Mouse (Mus musculus): Measurements from ENCODE around the gene Tagap. TPM values are rescaled to one million over a fixed set of nuclear protein-coding genes. Genes with fewer than 3 reads are reported as not detected.
"Not testable (repeated sequence)": the region's sequence is repeated elsewhere in the genome, so short reads cannot be mapped to it uniquely, and the experiment has no call there.

Tagap gene
- polyA plus RNA-seq, 1 experiment: 1.4 TPM

DNA sequence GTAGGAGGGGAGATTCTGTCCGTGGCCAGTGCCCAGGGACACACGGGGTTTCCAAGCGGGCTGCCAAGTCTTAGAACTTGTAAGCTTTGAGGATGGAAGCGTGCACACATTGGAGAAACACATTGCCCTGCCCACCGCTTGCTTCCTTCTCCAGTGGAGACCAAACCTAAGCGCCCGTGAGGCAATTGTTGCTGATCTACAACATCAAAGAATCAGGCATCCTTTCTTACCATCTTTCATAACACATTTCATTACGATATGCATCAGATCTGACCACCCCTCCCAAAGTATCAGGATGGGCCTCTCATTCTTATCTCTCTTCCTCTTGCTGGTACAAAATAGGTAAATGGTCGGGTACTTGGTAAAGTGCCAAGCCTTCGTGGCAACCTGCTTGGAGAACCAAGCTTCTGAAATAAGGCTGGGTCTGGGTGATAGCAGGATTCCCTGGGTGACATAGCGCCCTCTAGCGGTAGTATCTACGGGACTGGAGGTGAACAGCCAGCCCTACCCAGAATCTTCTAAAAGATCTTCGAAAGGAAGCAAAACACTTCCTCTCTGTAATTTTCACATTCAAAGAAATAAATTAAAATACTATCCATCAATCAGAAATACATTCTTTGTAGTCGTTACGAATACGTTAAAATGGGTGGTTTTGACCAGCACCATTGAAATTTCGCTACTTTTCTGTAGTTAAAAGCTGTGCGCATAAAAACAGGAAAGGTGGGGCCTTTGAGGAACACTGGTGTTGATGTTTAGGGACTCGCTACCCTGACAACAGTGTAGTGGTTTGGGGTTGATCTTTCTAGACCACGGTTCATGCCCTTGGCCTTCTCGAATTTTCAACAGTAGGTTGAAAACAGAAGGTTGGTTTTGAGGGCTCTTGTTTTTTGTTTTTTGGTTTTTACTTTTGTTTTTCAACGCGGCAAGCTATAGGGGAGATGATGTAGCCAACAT lies 2.1 kb downstream of the Tagap start:
- WGBS: 58% methylated on average over 24 of the region's 24 CpGs

DNA sequence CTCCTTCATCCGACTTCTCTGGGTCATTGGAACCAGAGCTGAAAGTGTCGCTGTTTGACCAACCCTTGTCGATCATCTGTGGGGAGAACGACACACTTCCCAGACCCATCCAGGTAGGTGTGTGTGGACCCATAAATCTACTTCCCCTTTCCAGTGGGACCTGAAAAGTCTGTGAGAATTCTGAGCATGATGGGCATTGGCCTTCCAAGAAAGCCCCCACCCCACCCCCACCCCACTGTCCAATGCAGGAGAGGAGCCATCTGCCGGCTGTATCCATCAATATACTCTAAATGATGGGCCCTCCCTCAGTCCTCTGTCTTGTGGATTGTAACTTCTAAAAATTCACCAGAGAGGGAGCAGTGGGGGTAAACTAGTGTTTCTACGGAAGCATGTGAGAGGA lies 2.9 kb downstream of the Tagap start:
- H3K4me1 ChIP-seq (ENCODE audit: control insufficient read depth, insufficient read depth, insufficient read length, low read length): peaks cover 2% of the 10 kb centered on the region; the same call in 1 of the 2 replicates
- 81% methylated on average over 6 of the region's 6 CpGs for WGBS
- TF ChIP-seq CTCF (IDR thresholded peaks at IDR 0.05; ENCODE audit: extremely low read depth, insufficient read length, insufficient replicate concordance, low read depth, low read length) (no peak), POLR2A (IDR thresholded peaks at IDR 0.05; ENCODE audit: low read depth, low read length) (no peak)
- no peaks in the 10 kb centered on the region for H3K27me3 ChIP-seq (ENCODE audit: control insufficient read depth, insufficient read depth, low read length)
- peak overlapping the region; percentile 42; the same call in 1 of the 2 replicates for H3K27ac ChIP-seq (ENCODE audit: insufficient read depth, low read depth, low read length)
- H3K36me3 ChIP-seq (ENCODE audit: control insufficient read depth, insufficient read depth, low read length): no peaks in the 10 kb centered on the region; the same call in 1 of the 2 replicates
- no peak overlapping the region for H3K4me3 ChIP-seq (ENCODE audit: low read depth, low read length)

More for the DNA sequence above, 2.1 kb downstream of the Tagap start:
- TF ChIP-seq CTCF (IDR thresholded peaks at IDR 0.05; ENCODE audit: extremely low read depth, insufficient read length, insufficient replicate concordance, low read depth, low read length): peak; percentile 89; the same call in 1 of the 2 replicates
- no peak for TF ChIP-seq POLR2A (IDR thresholded peaks at IDR 0.05; ENCODE audit: low read depth, low read length)
- H3K4me3 ChIP-seq (ENCODE audit: low read depth, low read length): peak overlapping the region; percentile 36
- no peaks in the 10 kb centered on the region; the same call in 1 of the 2 replicates for H3K36me3 ChIP-seq (ENCODE audit: control insufficient read depth, insufficient read depth, low read length)
- 0 out of 2 replicates have a peak overlapping the region, but pooled peaks have one; percentile 42 for H3K27ac ChIP-seq (ENCODE audit: insufficient read depth, low read depth, low read length)
- peaks cover 2% of the 10 kb centered on the region; the same call in 1 of the 2 replicates for H3K4me1 ChIP-seq (ENCODE audit: control insufficient read depth, insufficient read depth, insufficient read length, low read length)
- H3K27me3 ChIP-seq (ENCODE audit: control insufficient read depth, insufficient read depth, low read length): no peaks in the 10 kb centered on the region

DNA sequence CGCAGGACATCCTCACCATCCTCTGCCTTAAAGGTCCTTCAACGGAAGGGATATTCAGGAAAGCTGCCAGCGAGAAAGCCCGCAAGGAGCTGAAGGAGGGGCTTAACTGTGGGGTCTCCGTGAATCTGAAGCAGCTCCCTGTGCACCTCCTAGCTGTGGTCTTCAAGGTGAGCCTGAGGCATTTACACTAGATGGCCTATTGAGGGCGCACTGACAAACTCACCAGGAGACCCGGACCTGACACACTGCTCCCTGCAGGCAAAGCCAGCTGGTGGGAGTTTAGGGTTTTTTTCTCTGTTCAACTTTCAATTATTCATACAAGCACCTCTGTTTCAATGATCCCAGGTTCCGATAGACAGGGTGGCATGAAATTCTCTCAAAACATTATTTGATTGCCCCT lies 3.5 kb downstream of the Tagap start:
- TF ChIP-seq CTCF (IDR thresholded peaks at IDR 0.05; ENCODE audit: extremely low read depth, insufficient read length, insufficient replicate concordance, low read depth, low read length): no peak; the same call in 1 of the 2 replicates
- TF ChIP-seq POLR2A (IDR thresholded peaks at IDR 0.05; ENCODE audit: low read depth, low read length): no peak
- Histone ChIP-seq H3K4me1 (ENCODE audit: control insufficient read depth, insufficient read depth, insufficient read length, low read length) (peaks cover 2% of the 10 kb centered on the region; the same call in 1 of the 2 replicates), H3K36me3 (ENCODE audit: control insufficient read depth, insufficient read depth, low read length) (no peaks in the 10 kb centered on the region; the same call in 1 of the 2 replicates), H3K27ac (ENCODE audit: insufficient read depth, low read depth, low read length) (no peak overlapping the region), H3K27me3 (ENCODE audit: control insufficient read depth, insufficient read depth, low read length) (no peaks in the 10 kb centered on the region), H3K4me3 (ENCODE audit: low read depth, low read length) (no peak overlapping the region)
- 41% methylated on average over 8 of the region's 8 CpGs for WGBS

DNA sequence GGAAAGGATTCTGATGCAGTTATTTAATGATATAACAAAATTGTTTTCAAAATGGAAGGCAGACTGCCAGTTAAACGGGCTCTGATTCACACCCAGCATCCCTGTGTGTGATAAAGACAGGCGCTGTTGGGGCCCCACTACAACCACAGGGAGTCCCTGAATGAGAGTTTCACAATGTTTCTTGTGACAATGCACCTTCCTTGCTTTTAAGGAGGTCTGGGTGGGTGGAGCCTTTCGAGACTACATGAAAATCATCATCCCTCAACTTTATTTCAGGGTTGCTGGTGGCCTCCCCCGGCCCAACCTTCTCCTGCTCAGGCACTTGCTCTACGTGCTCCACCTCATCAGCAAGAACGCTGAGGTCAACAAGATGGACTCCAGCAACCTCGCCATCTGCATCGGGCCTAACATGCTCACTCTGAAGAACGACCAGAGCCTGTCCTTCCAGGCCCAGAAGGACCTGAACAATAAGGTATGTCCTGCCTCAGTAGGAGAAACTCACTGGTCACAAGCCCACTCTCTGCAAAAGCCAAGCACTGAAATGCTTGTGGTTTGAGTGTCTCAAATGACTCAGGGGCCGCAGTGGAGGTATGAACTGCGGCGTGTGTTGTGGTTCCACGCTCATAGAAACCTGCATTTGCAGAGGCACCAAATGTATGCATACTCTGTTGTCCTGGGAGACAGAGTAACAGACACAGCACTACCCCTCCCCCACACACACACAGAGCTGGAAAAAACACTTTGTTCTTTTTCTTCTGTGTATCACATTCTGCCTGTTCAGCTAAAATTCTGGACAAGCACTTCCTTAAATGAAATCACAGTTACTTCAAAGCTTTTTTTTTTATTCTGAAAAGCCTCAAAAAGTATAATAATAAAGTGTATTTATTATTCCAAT lies 5.5 kb downstream of the Tagap start:
- Histone ChIP-seq H3K4me1 (ENCODE audit: control insufficient read depth, insufficient read depth, insufficient read length, low read length) (peaks cover 2% of the 10 kb centered on the region; the same call in 1 of the 2 replicates), H3K27ac (ENCODE audit: insufficient read depth, low read depth, low read length) (no peak overlapping the region), H3K36me3 (ENCODE audit: control insufficient read depth, insufficient read depth, low read length) (no peaks in the 10 kb centered on the region; the same call in 1 of the 2 replicates), H3K27me3 (ENCODE audit: control insufficient read depth, insufficient read depth, low read length) (no peaks in the 10 kb centered on the region), H3K4me3 (ENCODE audit: low read depth, low read length) (no peak overlapping the region)
- no peak for TF ChIP-seq POLR2A (IDR thresholded peaks at IDR 0.05; ENCODE audit: low read depth, low read length)
- no peak for TF ChIP-seq CTCF (IDR thresholded peaks at IDR 0.05; ENCODE audit: extremely low read depth, insufficient read length, insufficient replicate concordance, low read depth, low read length)
- WGBS: 72% methylated on average over 13 of the region's 13 CpGs

DNA sequence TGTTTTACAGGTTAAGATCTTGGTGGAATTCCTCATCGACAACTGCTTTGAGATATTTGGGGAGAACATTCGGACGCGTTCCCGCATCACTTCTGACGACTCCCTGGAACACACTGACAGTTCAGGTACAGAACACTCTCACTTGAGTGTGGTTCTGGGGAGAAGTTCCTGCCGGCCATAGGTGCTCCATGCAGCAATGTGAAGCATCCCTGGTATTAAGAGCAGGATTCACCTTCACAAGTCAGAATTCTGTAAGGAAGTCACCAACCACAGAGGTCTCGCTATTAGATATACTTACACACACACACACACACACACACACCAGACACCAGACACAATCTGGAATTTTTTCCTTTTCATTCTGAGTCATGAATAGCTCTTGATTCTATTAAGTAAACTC lies 6.3 kb downstream of the Tagap start:
- not testable (repeated sequence) for H3K4me1 ChIP-seq (ENCODE audit: control insufficient read depth, insufficient read depth, insufficient read length, low read length); H3K27ac ChIP-seq (ENCODE audit: insufficient read depth, low read depth, low read length)
- 88% methylated on average over 7 of the region's 8 CpGs for WGBS

DNA sequence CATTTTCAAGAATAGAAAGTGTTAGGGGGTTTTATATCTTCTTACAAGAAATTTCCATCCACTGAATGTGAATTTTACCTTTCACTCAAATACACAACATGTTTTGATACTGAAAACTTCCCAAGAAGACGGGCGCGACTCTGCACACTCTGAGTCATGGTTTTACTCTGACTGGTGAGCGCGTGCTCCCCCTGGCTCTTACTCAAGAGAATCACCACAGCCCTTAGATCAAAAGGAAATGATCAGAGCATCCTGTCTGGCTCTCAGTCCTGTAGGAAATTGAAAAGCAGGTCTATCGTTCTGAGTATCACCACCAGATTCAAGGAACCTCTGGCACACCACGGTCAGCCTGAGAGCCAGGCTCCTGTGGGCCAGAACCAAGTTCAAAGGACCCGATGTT lies 13.8 kb downstream of the Tagap start:
- H3K36me3 ChIP-seq (ENCODE audit: control insufficient read depth, insufficient read depth, low read length): no peaks in the 10 kb centered on the region
- H3K27ac ChIP-seq (ENCODE audit: insufficient read depth, low read depth, low read length): no peak overlapping the region
- no peaks in the 10 kb centered on the region; the same call in 1 of the 2 replicates for H3K4me1 ChIP-seq (ENCODE audit: control insufficient read depth, insufficient read depth, insufficient read length, low read length)
- no peak overlapping the region for H3K4me3 ChIP-seq (ENCODE audit: low read depth, low read length)
- no peaks in the 10 kb centered on the region for H3K27me3 ChIP-seq (ENCODE audit: control insufficient read depth, insufficient read depth, low read length)
- WGBS: 42% methylated on average over 8 of the region's 8 CpGs
- no peak for TF ChIP-seq POLR2A (IDR thresholded peaks at IDR 0.05; ENCODE audit: low read depth, low read length)
- TF ChIP-seq CTCF (IDR thresholded peaks at IDR 0.05; ENCODE audit: extremely low read depth, insufficient read length, insufficient replicate concordance, low read depth, low read length): peak; percentile 45; the same call in 1 of the 2 replicates

More for the DNA sequence above, 6.3 kb downstream of the Tagap start:
- not testable (repeated sequence) for H3K27me3 ChIP-seq (ENCODE audit: control insufficient read depth, insufficient read depth, low read length); H3K4me3 ChIP-seq (ENCODE audit: low read depth, low read length); H3K36me3 ChIP-seq (ENCODE audit: control insufficient read depth, insufficient read depth, low read length)

DNA sequence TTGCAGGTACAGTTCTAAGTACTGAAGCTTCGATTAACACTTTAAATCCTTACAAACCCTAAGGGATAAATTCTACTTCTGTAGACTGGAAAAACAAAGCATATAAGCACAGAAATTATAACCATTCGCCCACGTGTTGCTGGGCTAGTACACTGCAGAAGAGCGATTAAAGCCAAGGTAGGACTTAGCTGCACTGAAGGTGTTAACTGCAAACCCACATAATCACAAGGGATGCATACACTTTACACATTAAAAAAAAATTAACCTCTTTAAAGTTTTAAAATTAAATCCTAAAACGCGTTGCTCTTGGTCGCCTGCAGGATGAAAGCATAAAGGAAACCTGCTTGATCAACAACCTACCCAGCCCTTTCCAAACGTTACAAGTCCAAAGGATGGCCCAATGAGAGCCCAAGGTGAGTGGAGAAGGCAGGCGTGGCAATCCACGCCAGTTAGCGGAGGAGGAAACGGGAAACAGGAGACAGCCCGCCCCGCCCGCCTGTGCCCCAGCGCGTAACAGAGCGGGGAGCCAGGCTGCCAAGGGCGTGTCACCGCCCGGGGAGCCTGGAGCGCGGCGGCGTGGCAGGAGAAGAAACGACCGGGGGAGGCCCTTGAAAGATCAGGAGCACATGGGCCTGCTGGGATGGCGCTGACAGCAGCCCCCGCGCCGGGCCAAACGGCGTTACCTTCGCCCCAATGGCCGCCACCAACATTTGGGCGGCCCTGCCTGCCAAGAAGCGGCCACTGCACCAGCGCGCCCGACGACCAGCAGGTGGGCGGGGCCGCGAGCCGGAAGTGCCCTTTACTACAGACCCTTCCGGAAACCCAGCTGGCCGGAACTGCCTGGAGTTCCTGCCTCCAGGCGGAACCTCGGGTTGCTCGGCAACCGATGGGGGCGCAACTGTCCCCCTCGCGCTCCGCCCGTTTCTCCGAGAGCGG lies 19.6 kb downstream of the Tagap start, which contains the start of gene Rsph3a:
Rsph3a (plus strand) TSS at position 498 of the 936 bp plus-strand sequence.
- Histone ChIP-seq H3K27ac (ENCODE audit: insufficient read depth, low read depth, low read length) (peak within 1 kb of the TSS; percentile 81), H3K4me3 (ENCODE audit: low read depth, low read length) (peak within 1 kb of the TSS; percentile 74)
- H3K36me3 ChIP-seq (ENCODE audit: control insufficient read depth, insufficient read depth, low read length); H3K27me3 ChIP-seq (ENCODE audit: control insufficient read depth, insufficient read depth, low read length); H3K4me1 ChIP-seq (ENCODE audit: control insufficient read depth, insufficient read depth, insufficient read length, low read length): not testable (repeated sequence)
- 1% methylated on average over 58 of the region's 58 CpGs for WGBS

DNA sequence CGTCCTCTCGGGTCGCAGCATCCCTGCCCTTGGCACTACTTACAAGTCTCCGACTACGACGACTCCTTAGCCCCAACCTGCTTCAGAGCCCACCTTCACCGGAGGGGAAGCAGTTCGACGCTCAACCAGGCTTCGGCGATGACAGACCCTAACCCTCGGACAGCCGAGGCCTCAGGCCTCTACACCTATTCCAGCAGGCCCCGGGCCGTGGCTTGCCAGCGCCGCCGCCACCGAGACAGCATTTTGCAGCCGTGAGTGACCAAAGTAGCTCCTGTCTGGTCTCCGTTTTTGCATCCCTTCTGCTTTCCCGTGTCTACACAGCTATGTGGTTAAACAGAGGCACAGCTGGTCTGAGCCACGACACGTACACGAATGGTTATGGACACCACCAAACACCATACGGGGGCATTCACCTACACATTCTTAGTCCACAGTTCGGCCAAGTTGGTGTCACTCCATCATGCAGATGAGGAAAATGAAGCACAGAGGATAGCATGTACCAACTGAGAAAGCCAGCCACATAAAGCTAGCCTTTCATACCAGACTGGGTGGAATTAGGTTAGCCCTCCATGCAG lies 20.3 kb downstream of the Tagap start:
- Histone ChIP-seq H3K4me3 (ENCODE audit: low read depth, low read length) (peak overlapping the region; percentile 74), H3K27ac (ENCODE audit: insufficient read depth, low read depth, low read length) (peak overlapping the region; percentile 47)
- H3K36me3 ChIP-seq (ENCODE audit: control insufficient read depth, insufficient read depth, low read length); H3K27me3 ChIP-seq (ENCODE audit: control insufficient read depth, insufficient read depth, low read length); H3K4me1 ChIP-seq (ENCODE audit: control insufficient read depth, insufficient read depth, insufficient read length, low read length): not testable (repeated sequence)
- under 1% methylated on average over 20 of the region's 27 CpGs for WGBS

DNA sequence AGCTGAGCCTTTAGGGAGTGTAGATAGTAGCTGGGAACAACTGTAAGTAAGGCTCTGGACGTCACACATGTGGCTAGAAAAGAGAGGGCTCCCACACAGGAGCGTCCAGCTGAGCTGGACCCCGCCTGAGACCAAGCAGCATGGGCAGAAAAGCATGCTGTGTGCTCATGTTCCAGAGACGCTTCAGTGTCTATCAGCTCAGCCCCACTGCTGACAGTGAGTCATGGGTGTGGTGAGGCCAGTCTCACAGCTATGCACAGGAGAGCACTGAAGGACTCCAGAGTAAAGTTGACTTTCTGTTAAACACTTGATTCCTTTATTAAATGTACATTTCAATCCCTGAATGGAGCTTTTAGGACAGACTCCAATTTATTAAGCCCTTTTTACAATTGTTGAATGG lies 25.5 kb downstream of the Tagap start:
- not testable (repeated sequence) for H3K4me3 ChIP-seq (ENCODE audit: low read depth, low read length); H3K27ac ChIP-seq (ENCODE audit: insufficient read depth, low read depth, low read length); H3K4me1 ChIP-seq (ENCODE audit: control insufficient read depth, insufficient read depth, insufficient read length, low read length); H3K36me3 ChIP-seq (ENCODE audit: control insufficient read depth, insufficient read depth, low read length); H3K27me3 ChIP-seq (ENCODE audit: control insufficient read depth, insufficient read depth, low read length)
- WGBS: no CpG with 5 or more reads among the region's 4 CpGs

Measured in small intestine, adult 2 months (tissue).